Mouse (Mus musculus) frontal cortex, postnatal 10 days (tissue): ENCODE results near the gene 1700011L22Rik.

Experiments
- DNase-seq, 2 experiments: peaks; one replicate each; pipeline ENCODE4 v3.0.0; 2022; ENCODE audit warnings: low spot score in 2 of 2, mixed read lengths in 1 of 2

The 1700011L22Rik gene

DNA sequence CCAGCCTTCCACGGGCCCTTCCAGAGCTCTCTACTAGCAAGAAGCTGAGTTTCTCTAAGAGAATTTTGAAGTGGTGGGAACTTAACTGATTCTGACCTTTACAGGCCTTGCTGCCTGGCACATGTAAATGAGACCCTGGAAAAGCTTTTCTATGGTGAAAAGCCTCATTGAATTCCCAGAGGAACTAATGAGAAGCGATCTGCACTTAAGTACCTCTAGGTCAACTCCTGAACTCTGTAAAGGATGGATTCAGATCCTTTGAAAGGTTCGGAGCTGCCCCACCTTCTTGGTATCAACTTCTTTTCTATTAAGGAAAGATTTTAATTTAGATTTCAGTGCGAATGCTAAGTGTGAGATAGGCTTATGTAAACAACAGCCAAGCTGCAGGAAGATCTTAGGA, 72.4 kb downstream of the 1700011L22Rik start:
- no peak for DNase-seq

DNA sequence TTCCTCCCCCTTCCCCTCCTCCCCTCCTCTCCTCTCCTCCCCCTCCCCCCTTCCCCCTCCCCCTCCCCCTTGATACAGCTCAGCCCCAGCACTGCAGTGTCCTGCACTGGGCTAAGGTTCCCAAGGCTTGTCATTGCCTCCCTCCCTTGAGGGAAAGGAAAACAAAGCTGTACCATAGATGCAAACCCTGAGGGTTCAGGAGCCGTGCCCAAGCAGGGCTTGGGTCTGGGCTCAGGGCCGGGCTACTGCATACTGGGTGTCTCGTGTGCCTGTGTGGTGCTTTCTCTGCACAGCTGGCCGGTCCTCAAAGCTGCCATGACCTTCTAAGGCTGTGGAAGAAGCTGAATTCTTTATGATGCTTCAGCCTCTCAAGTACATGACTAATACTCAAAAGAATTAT, 74.8 kb downstream of the 1700011L22Rik start:
- DNase-seq = no peak

DNA sequence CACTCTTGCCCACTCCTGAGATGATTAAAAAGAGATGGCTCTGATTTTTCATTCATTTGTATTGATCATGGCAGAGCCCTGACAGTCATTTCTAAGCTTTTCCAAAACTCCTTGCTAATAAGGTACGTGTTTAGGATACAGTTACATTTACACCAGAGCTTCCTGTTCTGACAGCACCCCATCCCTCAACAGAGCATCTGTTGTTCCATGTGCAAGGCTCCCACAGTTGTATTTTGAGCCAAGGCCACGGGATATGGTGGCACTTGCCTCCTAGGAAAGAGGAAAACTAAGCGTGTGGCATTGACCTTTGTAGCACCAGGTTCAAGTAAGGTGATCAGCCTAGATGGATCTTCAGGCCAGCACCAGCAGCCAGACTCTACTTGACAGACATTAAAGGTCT, 83.1 kb downstream of the 1700011L22Rik start:
- no peak for DNase-seq

DNA sequence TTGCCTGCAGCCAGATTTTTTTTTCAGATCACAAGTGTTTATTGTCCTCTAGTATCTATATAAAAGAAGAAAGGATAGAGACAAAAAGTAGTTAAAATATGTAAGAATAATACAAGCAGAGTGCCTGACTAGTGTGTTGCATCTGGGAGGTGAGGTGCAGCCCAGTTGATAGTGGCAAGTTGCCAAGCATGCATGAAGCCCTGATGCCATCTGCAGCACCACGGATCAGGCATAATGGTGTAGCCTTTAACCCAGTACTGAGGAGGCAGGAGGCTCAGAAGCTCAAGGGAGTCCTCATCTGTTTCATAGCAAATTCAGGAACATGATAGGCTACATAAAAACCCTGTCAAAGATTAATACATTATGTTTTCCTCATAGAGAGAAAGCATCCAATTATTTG, 84.0 kb downstream of the 1700011L22Rik start:
- no peak for DNase-seq

DNA sequence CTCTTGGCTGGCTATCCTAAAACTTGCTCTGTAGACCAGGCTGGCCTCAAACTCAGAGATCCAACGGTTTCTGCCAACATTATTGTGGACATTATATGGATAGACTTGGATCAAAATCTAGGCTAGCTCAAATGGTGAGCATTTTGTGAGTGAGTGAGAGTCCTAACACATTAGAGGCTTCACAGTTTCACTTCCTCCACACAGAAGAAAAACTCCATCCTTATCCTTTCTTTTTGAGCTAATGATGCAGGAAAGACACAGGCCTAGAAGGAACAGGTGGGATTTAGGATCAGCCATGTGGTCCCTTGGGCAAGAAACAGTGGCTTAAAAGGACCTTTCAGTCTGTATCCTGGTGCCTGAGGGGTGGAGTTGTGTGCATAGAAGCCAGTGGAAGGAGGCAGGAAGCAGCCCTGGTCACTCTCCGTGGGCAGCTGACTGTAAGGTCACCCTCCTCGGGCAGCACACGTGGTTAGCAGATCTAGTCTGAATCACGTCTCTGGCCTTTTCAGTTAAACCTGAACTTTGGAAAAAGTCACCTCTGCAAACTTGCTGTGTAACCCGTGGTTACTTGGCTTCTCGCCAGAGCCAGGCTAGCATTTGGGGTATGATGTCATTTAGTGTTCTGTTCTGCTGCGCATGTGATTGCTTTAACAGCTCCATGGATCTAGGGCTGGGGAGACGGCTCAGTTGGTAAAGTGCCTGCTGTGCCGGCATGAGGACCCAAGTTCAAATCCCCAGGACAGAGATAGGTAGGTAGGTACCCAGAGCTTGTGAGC, 85.6 kb downstream of the 1700011L22Rik start:
- DNase-seq = peak; percentile 52 to 54

DNA sequence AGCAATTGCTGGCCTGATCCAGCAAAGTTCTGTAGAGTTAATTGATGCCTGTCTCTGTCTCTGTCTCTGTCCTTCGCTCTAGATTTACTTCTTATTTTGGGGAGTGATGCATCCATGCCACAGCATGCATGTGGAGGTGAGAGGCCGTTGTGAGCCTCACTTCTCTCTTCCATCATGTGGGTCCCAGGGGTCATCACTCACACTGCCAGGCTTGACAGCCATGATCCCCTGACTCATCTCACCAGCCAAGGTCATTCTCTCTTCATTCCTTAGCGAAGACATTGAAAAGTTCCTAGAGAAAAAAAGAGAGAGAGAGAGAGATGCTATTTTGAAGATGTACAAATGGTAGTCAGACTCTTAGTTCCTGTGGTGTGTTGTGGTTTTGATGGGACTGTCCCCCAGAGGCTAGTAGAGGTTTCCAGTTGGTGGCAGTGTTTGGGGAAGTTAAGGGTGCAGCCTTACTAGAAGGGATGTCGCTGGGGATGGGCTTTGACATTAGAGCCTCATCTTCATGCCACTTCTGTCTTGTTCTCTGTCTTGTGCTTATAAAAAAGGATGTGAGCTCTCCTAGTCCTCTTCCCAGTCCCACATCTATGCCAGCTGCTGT, 87.1 kb downstream of the 1700011L22Rik start:
- no peak for DNase-seq
